23 mouse cellular contexts compared by ENCODE assay signal in the genomic region with DNA sequence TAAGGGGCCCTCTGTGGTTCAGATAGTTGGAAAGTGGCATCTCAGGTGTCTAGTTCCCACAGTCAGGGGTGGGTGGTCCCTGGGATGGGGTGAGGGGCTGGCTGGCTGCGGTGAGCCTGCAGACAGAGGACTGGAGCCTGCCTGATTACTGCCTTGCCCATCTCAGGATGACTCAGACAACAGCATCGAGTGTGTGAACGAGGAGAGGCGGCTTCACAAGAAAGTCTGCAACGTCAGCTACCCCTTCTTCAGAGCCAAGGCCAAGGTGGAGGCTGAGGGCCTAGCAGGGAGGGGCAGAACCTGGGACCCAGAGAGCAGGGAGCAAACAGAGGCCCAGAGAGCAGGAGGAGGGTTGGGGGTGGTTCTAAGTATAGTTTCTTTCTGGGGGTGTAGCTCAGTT.
"Had no signal": no experiment of that assay in that cellular context is flagged by ENCODE, and none has a peak within 500 bp of the region (broad histone marks: within the 10 kb centered on the region; RNA-seq: fewer than 3 reads in every experiment).

No protein-coding gene starts in this region.

- H3K27ac ChIP-seq: hindbrain, embryonic 13.5 days; hindbrain, embryonic 15.5 days; hindbrain, postnatal 0 days; kidney, embryonic 15.5 days; kidney, postnatal 0 days; limb, embryonic 13.5 days; limb, embryonic 15.5 days; liver, embryonic 12.5 days; liver, embryonic 14.5 days had no signal

- H3K4me1 ChIP-seq: limb, embryonic 13.5 days had no signal

- H3K9me3 ChIP-seq: heart, embryonic 10.5 days; heart, embryonic 12.5 days; hindbrain, embryonic 13.5 days; hindbrain, embryonic 15.5 days; kidney, embryonic 15.5 days; limb, embryonic 13.5 days; limb, embryonic 15.5 days; liver, embryonic 12.5 days had no signal

- H3K4me3 ChIP-seq: heart, embryonic 10.5 days; heart, embryonic 12.5 days; hindbrain, embryonic 13.5 days; hindbrain, embryonic 15.5 days; kidney, embryonic 15.5 days; limb, embryonic 13.5 days; limb, embryonic 15.5 days; liver, embryonic 12.5 days had no signal

- ATAC-seq: hindbrain, postnatal 0 days; intestine, embryonic 16.5 days; liver, embryonic 12.5 days had no signal

- H3K36me3 ChIP-seq: heart, embryonic 10.5 days; heart, embryonic 12.5 days; hindbrain, embryonic 13.5 days; hindbrain, embryonic 15.5 days; kidney, embryonic 15.5 days; liver, embryonic 12.5 days had no signal

- DNase-seq: gastrocnemius, postnatal 14 days; gastrocnemius, postnatal 36 days; heart, adult 18-20 months; heart, postnatal 10 days; heart, postnatal 36 days; kidney, adult 11 months; kidney, adult 2 months; kidney, adult 9 months; kidney, postnatal 14 days; kidney, postnatal 36 days; left cerebral cortex, postnatal 4 days had no signal

- H3K4me2 ChIP-seq: heart, embryonic 12.5 days; hindbrain, embryonic 13.5 days; hindbrain, embryonic 15.5 days; kidney, embryonic 15.5 days; limb, embryonic 13.5 days; limb, embryonic 15.5 days; liver, embryonic 12.5 days had no signal

- H3K27me3 ChIP-seq: heart, embryonic 12.5 days; hindbrain, embryonic 13.5 days; hindbrain, embryonic 15.5 days; kidney, embryonic 15.5 days; limb, embryonic 13.5 days; limb, embryonic 15.5 days had no signal

- H3K9ac ChIP-seq: heart, embryonic 12.5 days; hindbrain, embryonic 13.5 days; hindbrain, embryonic 15.5 days; kidney, embryonic 15.5 days; limb, embryonic 13.5 days; limb, embryonic 15.5 days; liver, embryonic 12.5 days; liver, embryonic 14.5 days had no signal
